In genomic region chr11:61023416-61024200, GRCm38 (mm10) we compare ENCODE assay signal across 8 mouse cellular contexts. TPM values are rescaled to one million over a fixed set of nuclear protein-coding genes. Genes with fewer than 3 reads are reported as not detected.
DNase-seq lines count a peak whose midpoint lies in the region; ATAC-seq and TF ChIP-seq lines count a peak whose summit lies in the region.
"Had no signal": no experiment of that assay in that cellular context is flagged by ENCODE, and none has a peak within 500 bp of the region (broad histone marks: within the 10 kb centered on the region; RNA-seq: fewer than 3 reads in every experiment).

No protein-coding gene starts in this region.

- WGBS in lung, embryonic 14.5 days: 45% methylated on average over 9 of the region's 9 CpGs
- 51% methylated on average over 9 of the region's 9 CpGs for WGBS in embryonic facial prominence, embryonic 11.5 days
- WGBS in intestine, embryonic 14.5 days: 52% methylated on average over 9 of the region's 9 CpGs
- 52% methylated on average over 9 of the region's 9 CpGs for WGBS in stomach, embryonic 15.5 days

- H3K4me3 ChIP-seq in lung, embryonic 14.5 days (ENCODE audit: low read depth, low read length): peak overlapping the region; percentile 49
- H3K4me3 ChIP-seq in embryonic facial prominence, embryonic 11.5 days (ENCODE audit: low read depth, low read length): peak overlapping the region; percentile 59
- H3K4me3 ChIP-seq in intestine, embryonic 14.5 days (ENCODE audit: low read depth, low read length): peak overlapping the region; percentile 50
- peak overlapping the region; percentile 51 for H3K4me3 ChIP-seq in stomach, embryonic 15.5 days (replicated peaks)

- no peak for ATAC-seq in lung, embryonic 14.5 days (ENCODE audit: insufficient read depth)
- no peak for ATAC-seq in embryonic facial prominence, embryonic 11.5 days (replicated peaks; ENCODE audit: insufficient number of reproducible peaks, low FRiP score, low TSS enrichment, low read depth)
- ATAC-seq in intestine, embryonic 14.5 days (replicated peaks; ENCODE audit: low FRiP score, low TSS enrichment, low read depth): no peak
- no peak for ATAC-seq in stomach, embryonic 15.5 days (ENCODE audit: insufficient read depth, low FRiP score, low read depth)

- H3K4me1 ChIP-seq in lung, embryonic 14.5 days (ENCODE audit: insufficient read depth): no peaks in the 10 kb centered on the region
- no peaks in the 10 kb centered on the region; the same call in none of the 2 replicates for H3K4me1 ChIP-seq in embryonic facial prominence, embryonic 11.5 days (ENCODE audit: control insufficient read depth, insufficient read depth, low read length)
- peaks cover 8% of the 10 kb centered on the region; the same call in 1 of the 2 replicates for H3K4me1 ChIP-seq in intestine, embryonic 14.5 days (replicated peaks; ENCODE audit: control insufficient read depth, insufficient read depth, low read length)
- peaks cover 10% of the 10 kb centered on the region for H3K4me1 ChIP-seq in stomach, embryonic 15.5 days

- H3K27me3 ChIP-seq in lung, embryonic 14.5 days (ENCODE audit: insufficient read depth, low read length): peaks cover 56% of the 10 kb centered on the region
- peaks cover 43% of the 10 kb centered on the region for H3K27me3 ChIP-seq in embryonic facial prominence, embryonic 11.5 days (ENCODE audit: control insufficient read depth, insufficient read depth, low read length)
- H3K27me3 ChIP-seq in intestine, embryonic 14.5 days (replicated peaks; ENCODE audit: control insufficient read depth, insufficient read depth, low read length): peaks cover 65% of the 10 kb centered on the region
- H3K27me3 ChIP-seq in stomach, embryonic 15.5 days (replicated peaks): peaks cover 65% of the 10 kb centered on the region

- H3K9ac ChIP-seq in lung, embryonic 14.5 days: no peak overlapping the region
- H3K9ac ChIP-seq in embryonic facial prominence, embryonic 11.5 days (replicated peaks; ENCODE audit: low read length): no peak overlapping the region
- no peak overlapping the region for H3K9ac ChIP-seq in intestine, embryonic 14.5 days (ENCODE audit: low read length)
- no peak overlapping the region for H3K9ac ChIP-seq in stomach, embryonic 15.5 days

- H3K9me3 ChIP-seq in lung, embryonic 14.5 days (ENCODE audit: low read depth, low read length): no peaks in the 10 kb centered on the region
- H3K9me3 ChIP-seq in embryonic facial prominence, embryonic 11.5 days (replicated peaks; ENCODE audit: control insufficient read depth, low read length): no peaks in the 10 kb centered on the region
- H3K9me3 ChIP-seq in intestine, embryonic 14.5 days (ENCODE audit: control insufficient read depth, low read length): no peaks in the 10 kb centered on the region
- H3K9me3 ChIP-seq in stomach, embryonic 15.5 days: no peaks in the 10 kb centered on the region

- no peak for TF ChIP-seq CTCF in lung, embryonic 14.5 days (IDR thresholded peaks at IDR 0.05; ENCODE audit: low read depth)

- DNase-seq in lung, embryonic 14.5 days: peak; percentile 13
- DNase-seq in lung, postnatal 25 days (ENCODE audit: low spot score): no peak
- DNase-seq in embryonic facial prominence, embryonic 11.5 days (ENCODE audit: low spot score): no peak
- DNase-seq in intestine, embryonic 14.5 days (ENCODE audit: low spot score): no peak
- no peak for DNase-seq in adrenal gland, postnatal 36 days
- DNase-seq in ovary, postnatal 14 days (ENCODE audit: low spot score): no peak
- DNase-seq: left cerebral cortex, postnatal 4 days had no signal

- H3K27ac ChIP-seq in lung, embryonic 14.5 days (ENCODE audit: low read depth): no peak overlapping the region
- no peak overlapping the region for H3K27ac ChIP-seq in embryonic facial prominence, embryonic 11.5 days (replicated peaks; ENCODE audit: low read depth, low read length)
- H3K27ac ChIP-seq in intestine, embryonic 14.5 days (ENCODE audit: low read depth): no peak overlapping the region
- no peak overlapping the region for H3K27ac ChIP-seq in stomach, embryonic 15.5 days

- H3K4me2 ChIP-seq in lung, embryonic 14.5 days: peak overlapping the region; percentile 93
- no peak overlapping the region for H3K4me2 ChIP-seq in embryonic facial prominence, embryonic 11.5 days (ENCODE audit: low read depth, low read length)
- peak overlapping the region; percentile 96; the same call in 1 of the 2 replicates for H3K4me2 ChIP-seq in intestine, embryonic 14.5 days (ENCODE audit: low read length)
- peak overlapping the region; percentile 95 for H3K4me2 ChIP-seq in stomach, embryonic 15.5 days

- no peaks in the 10 kb centered on the region for H3K36me3 ChIP-seq in lung, embryonic 14.5 days (ENCODE audit: insufficient read depth)
- H3K36me3 ChIP-seq in embryonic facial prominence, embryonic 11.5 days (replicated peaks; ENCODE audit: control insufficient read depth, insufficient read depth, low read depth, low read length): no peaks in the 10 kb centered on the region
- H3K36me3 ChIP-seq in intestine, embryonic 14.5 days (ENCODE audit: control insufficient read depth, insufficient read depth, low read length): no peaks in the 10 kb centered on the region
- H3K36me3 ChIP-seq in stomach, embryonic 15.5 days: no peaks in the 10 kb centered on the region

RNA-seq across cellular contexts. Expression of gene Kcnj12, which starts 1.2 kb away (rescaled TPM):
- 0.26 and 0.30 TPM in 2 replicates for polyA plus RNA-seq in lung, embryonic 14.5 days (2014; fragmentation: Nextera tagmentation; extraction: Ambion mirVana)
- 2.4 and 2.7 TPM in 2 replicates for polyA plus RNA-seq in embryonic facial prominence, embryonic 11.5 days (2014; fragmentation: Nextera tagmentation; extraction: Ambion mirVana)
- polyA plus RNA-seq in intestine, embryonic 14.5 days (2014; fragmentation: Nextera tagmentation; extraction: Ambion mirVana): 1.8 and 1.9 TPM in 2 replicates
- 1.7 TPM in 2 replicates for polyA plus RNA-seq in stomach, embryonic 15.5 days (2015; fragmentation: Nextera tagmentation; extraction: Ambion mirVana)
- 1 to 10 TPM; 1.3 to 2.5 TPM for total RNA-seq in adrenal gland, postnatal 36 days (2021)
